Mouse (Mus musculus): ENCODE measurements at regions not wholly inside any gene's neighbourhood (a gene's known extent, or its start where the extent isn't known, plus 50 kb on each side); places are given as distances from the start of the nearest gene placed in this dataset.
A peak's percentile ranks its signal among the peaks of the same experiment; 100 is the strongest.

DNA sequence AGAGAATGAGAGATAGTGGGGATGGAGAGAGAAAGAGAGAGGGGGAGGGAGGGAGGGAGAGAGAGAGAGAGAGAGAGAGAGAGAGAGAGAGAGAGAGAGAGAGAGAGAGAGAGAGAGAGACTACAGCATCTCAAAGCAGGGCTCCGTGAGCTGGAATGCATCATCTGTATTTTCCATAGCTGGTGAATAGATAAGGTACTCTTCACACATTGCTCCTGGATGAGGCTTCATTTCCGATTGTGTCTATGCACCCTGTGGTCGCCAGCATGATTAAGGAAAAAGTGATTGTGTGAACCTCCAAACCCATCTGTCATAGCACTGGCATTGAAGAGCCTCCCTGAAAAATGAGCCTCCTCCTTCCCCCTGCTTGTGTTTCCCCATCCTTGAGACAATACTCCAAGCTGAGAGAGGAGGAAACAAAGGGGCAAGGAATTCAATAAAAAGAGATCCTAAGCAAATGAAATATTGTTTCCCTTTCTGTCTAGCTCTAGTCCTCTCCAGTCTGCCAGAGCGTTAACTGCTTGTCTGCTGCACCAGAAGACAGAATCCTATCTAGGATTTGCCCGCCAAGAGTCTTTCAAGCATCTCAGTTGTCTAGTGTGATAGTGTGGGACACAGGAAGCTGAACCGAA lies 130.4 kb upstream of the Spats2l start:
- no peak for DNase-seq (ENCODE audit: low spot score)

- DNase-seq (ENCODE audit: low spot score) = no peak
Observed at GRCm38 (mm10) chr1:57664962-57665361, 109.0 kb upstream of the Spats2l start.

DNA sequence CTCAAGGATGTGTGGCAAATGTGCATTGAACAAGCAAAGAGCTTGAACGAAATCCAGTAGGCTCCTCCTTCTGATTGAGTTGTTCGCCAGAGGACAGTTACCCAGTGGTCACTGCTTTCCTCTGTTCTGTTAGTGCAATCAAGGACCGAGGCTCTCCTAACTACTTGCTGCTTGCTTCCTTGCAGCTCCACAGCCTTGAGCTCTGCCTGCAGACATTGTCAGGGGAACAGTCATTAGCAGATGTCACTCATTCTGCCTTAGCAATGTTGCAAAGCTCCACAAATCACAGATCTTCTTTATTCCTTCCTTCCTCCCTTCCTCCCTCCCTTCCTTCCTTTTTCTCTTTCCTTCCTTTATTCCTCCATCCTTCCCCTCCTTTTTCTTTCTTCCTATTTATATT lies 108.2 kb upstream of the Spats2l start:
- no peak for DNase-seq (ENCODE audit: low spot score)

GRCm38 (mm10) chr1:57666179-57666693 lies 107.7 kb upstream of the Spats2l start:
- DNase-seq (ENCODE audit: low spot score) = no peak

DNA sequence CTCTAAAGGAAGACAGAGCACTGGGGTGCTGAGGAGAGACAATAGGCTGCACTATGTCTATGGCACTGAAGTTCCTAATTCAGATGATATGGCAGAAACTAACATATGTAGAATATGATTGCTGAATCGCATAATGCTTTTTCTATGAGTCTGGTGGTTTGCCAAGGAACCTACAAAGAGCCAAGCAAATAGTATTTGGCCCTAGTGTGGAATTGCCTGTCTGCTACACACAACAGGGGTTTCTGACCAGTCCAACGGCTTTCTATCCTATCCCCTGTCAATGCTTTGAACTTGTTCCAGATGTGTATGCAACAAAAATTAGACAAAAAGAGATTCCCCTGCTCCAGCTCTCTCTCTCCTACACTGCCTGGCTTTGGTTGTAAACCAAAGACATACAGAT lies 100.5 kb upstream of the Spats2l start:
- no peak for DNase-seq (ENCODE audit: low spot score)

DNA sequence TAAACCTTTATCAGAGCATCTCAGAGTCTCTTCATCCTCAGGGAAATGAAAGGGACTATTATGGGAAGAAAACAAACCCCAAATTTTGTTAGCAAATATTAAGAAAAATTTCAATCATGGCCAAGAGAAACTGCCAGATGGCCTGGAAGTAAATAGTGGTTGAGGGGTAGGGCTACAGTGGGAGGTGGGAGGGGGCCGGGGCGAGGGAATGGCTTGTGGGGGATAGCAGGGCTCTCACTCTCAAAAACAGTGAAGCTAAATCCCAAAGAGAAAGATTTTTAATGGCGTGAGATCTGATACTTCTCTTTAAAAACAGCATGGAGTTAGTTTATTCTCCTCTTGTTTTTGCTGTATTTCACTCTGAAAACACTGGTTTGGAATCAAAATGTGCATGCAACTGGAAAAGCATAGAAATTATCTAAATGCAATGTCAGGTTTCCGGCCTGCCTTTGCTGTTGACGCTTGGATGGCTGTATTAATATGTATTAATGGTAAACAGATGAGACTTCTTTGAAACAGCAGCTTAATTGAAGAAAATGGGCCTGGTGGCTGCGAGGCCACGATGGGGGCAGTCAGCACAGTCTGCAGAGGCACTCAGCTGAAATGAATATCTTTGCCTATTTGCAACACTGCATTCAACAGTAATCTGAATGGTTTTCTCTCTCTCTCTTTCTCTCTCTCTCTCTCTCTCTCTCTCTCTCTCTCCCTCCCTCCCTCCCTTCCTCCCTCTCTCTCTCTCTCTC lies 99.8 kb upstream of the Spats2l start:
- DNase-seq (ENCODE audit: low spot score) = no peak

DNA sequence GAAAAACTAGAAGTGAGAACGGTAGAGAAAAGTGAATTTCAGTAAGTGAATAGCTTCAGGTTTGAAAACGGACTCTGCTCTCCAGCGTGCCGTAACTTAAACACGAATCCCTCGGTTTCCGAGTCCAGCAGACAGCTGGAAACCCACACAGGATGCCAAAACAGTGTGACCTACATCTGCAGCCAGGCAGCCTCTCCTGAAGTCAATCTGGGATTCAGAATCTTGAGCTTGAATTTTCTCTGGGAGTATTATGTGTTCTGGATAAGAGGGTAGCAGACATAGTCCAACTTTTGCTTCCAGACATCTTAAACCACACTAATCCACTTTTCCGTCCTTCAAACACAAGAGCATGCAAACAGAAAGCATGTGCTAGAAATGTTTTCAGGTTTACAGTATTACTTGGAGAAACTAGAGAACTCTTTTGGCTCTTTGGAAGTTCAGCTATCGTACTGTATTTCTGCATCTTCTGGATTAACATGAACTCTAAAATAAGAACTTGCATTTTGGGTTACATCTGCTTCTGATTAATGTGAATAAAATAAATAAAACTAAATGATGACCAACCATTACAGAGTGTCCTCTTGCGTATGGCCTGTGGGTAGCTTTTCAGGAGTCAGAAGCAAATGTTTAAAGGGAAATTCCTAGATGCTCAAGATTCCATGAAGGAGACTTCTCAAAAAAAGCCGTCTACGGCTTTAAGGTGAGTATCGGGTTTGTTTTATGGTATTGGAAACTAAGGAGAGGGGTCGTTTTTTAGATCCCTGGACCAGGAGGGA lies 89.4 kb upstream of the Spats2l start:
- peak; percentile 21 for DNase-seq (ENCODE audit: low spot score)

DNA sequence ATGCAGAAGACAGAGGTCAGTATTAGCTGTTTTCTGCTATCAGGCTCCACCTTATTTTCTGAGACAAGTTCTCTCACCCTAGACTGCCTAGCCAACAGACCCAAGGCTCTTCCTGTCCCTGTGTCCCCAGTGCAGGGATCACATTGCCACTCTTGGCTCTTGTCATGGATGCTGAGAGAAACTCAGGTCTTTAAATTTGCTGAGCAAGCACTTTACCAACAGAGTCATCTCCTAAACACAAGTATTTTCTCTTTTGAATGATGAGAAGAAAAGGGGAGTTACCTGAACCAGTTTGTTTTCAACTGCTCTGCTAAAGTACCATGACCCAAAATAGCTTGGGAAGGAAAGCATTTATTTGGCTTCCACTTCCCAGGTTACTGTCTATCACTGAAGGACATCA lies 84.7 kb upstream of the Spats2l start:
- DNase-seq (ENCODE audit: low spot score) = no peak

GRCm38 (mm10) chr1:57707906-57708305 lies 66.1 kb upstream of the Spats2l start:
- no peak for DNase-seq (ENCODE audit: low spot score)

- no peak for DNase-seq (ENCODE audit: low spot score)
Observed at GRCm38 (mm10) chr1:57712916-57713503, 61.0 kb upstream of the Spats2l start.

GRCm38 (mm10) chr1:57717139-57717800 lies 56.7 kb upstream of the Spats2l start:
- no peak for DNase-seq (ENCODE audit: low spot score)

- DNase-seq (ENCODE audit: low spot score) = no peak
Observed at GRCm38 (mm10) chr1:57718409-57718808, 55.6 kb upstream of the Spats2l start.

Data from gastrocnemius, adult 18-20 months (tissue).